Mouse (Mus musculus) kidney, embryonic 14.5 days (tissue): ENCODE data around the gene Amotl1. TPM values are rescaled to one million over a fixed set of nuclear protein-coding genes. Genes with fewer than 3 reads are reported as not detected.
"Not testable (repeated sequence)": the region's sequence is repeated elsewhere in the genome, so short reads cannot be mapped to it uniquely, and the experiment has no call there.

Source experiments
- ATAC-seq: fragments of 200-750 bp; cut with Nextera tagmentation; 2 replicates; pipeline ENCODE4 v1.8.0; 2017; ENCODE audit warnings: moderate number of reproducible peaks, mild to moderate bottlenecking, moderate TSS enrichment, moderate library complexity; ENCODE audit not compliant: low FRiP score, low TSS enrichment
- H3K27ac ChIP-seq: fragments of 300-500 bp; sonication (generic); 2 replicates; pipeline ENCODE4 v1.5.1; 2014; ENCODE audit warnings: low read depth, mild to moderate bottlenecking, low read length, moderate library complexity, mixed read lengths
- H3K27me3 ChIP-seq: fragments of 300-500 bp; sonication (generic); 2 replicates; pipeline ENCODE4 v1.6.1; 2014; ENCODE audit warnings: mild to moderate bottlenecking, low read length; ENCODE audit not compliant: control insufficient read depth, insufficient read depth
- H3K36me3 ChIP-seq: fragments of 300-500 bp; sonication (generic); 2 replicates; pipeline ENCODE4 v1.6.1; 2014; ENCODE audit warnings: low read length, mixed read lengths; ENCODE audit not compliant: control insufficient read depth, insufficient read depth
- H3K4me1 ChIP-seq: fragments of 300-500 bp; sonication (generic); 2 replicates; pipeline ENCODE4 v1.6.1; 2014; ENCODE audit warnings: low read length, mixed read lengths; ENCODE audit not compliant: control insufficient read depth, insufficient read depth
- H3K4me2 ChIP-seq: fragments of 300-500 bp; sonication (generic); replicated peaks from 2 replicates; pipeline ENCODE4 v1.6.1; 2014; ENCODE audit warnings: low read depth, mild to moderate bottlenecking, low read length
- H3K4me3 ChIP-seq: fragments of 300-500 bp; sonication (generic); 2 replicates; pipeline ENCODE4 v1.5.1; 2014; ENCODE audit warnings: mild to moderate bottlenecking, low read length
- H3K9ac ChIP-seq: fragments of 300-500 bp; sonication (generic); 2 replicates; pipeline ENCODE4 v1.6.1; 2014; ENCODE audit warnings: low read depth, mild to moderate bottlenecking, low read length, moderate library complexity
- H3K9me3 ChIP-seq: fragments of 300-500 bp; sonication (generic); 2 replicates; pipeline ENCODE4 v1.6.1; 2016; ENCODE audit warnings: low read length; ENCODE audit not compliant: control insufficient read depth
- WGBS: fragments of 180-500 bp; shearing (Covaris S2); extraction: QIAGEN DNeasy Blood & Tissue Kit; methylation state at CpG from one replicate; pipeline ENCODE4 v1.1.7; 2014; 5-methylcytosine and 5-hydroxymethylcytosine counted together
- polyA plus RNA-seq: library from polyadenylated mRNA; unstranded; fragments of >200 nt; fragmentation: Nextera tagmentation; extraction: Ambion mirVana; gene quantifications from 2 replicates; pipeline ENCODE4 v1.2.1, GENCODE M21; 2014

The Amotl1 gene
- 19.1 and 32.9 TPM in 2 replicates for polyA plus RNA-seq

- H3K27ac ChIP-seq, result no peak within 1 kb of the TSS
- H3K4me1 ChIP-seq, result peaks cover 30% of the 10 kb centered on the region
- ATAC-seq, result no peak
- no peaks in the 10 kb centered on the region for H3K9me3 ChIP-seq
- H3K9ac ChIP-seq, result no peak within 1 kb of the TSS
- H3K36me3 ChIP-seq, result no peaks in the 10 kb centered on the region
- H3K4me2 ChIP-seq, result no peak within 1 kb of the TSS
- no peaks in the 10 kb centered on the region for H3K27me3 ChIP-seq
- 50% methylated on average over 4 of the region's 4 CpGs for WGBS
- no peak within 1 kb of the TSS for H3K4me3 ChIP-seq
These were observed at the start of gene Amotl1 for GRCm38 (mm10) chr9:14644956-14645355. Amotl1 (minus strand) TSS chr9:14645056.

GRCm38 (mm10) chr9:14689376-14690108 is 44.7 kb upstream of the Amotl1 start:
- H3K9me3 ChIP-seq, result no peaks in the 10 kb centered on the region
- no peak overlapping the region for H3K4me2 ChIP-seq
- H3K9ac ChIP-seq, result no peak overlapping the region
- H3K27me3 ChIP-seq, result no peaks in the 10 kb centered on the region
- H3K4me3 ChIP-seq, result no peak overlapping the region
- 70% methylated on average over 12 of the region's 12 CpGs for WGBS
- H3K27ac ChIP-seq, result no peak overlapping the region
- no peaks in the 10 kb centered on the region for H3K36me3 ChIP-seq
- ATAC-seq, result no peak
- no peaks in the 10 kb centered on the region for H3K4me1 ChIP-seq

GRCm38 (mm10) chr9:14684363-14684762 is 39.5 kb upstream of the Amotl1 start:
- Histone ChIP-seq H3K27ac (no peak overlapping the region), H3K4me2 (no peak overlapping the region), H3K27me3 (no peaks in the 10 kb centered on the region), H3K9ac (no peak overlapping the region), H3K4me3 (no peak overlapping the region), H3K36me3 (no peaks in the 10 kb centered on the region), H3K4me1 (no peaks in the 10 kb centered on the region), H3K9me3 (no peaks in the 10 kb centered on the region)
- WGBS, result 53% methylated on average over 4 of the region's 4 CpGs
- no peak for ATAC-seq

- no peak overlapping the region for H3K4me2 ChIP-seq
- H3K36me3 ChIP-seq, result no peaks in the 10 kb centered on the region
- no peaks in the 10 kb centered on the region for H3K27me3 ChIP-seq
- H3K4me1 ChIP-seq, result no peaks in the 10 kb centered on the region
- no peak overlapping the region for H3K4me3 ChIP-seq
- no peak for ATAC-seq
- no peaks in the 10 kb centered on the region for H3K9me3 ChIP-seq
- no peak overlapping the region for H3K27ac ChIP-seq
- H3K9ac ChIP-seq, result no peak overlapping the region
These were observed 37.9 kb upstream of the Amotl1 start for GRCm38 (mm10) chr9:14682741-14683140.

GRCm38 (mm10) chr9:14680584-14680983 is 35.7 kb upstream of the Amotl1 start:
- H3K27ac ChIP-seq, result no peak overlapping the region
- no peak for ATAC-seq
- H3K9me3 ChIP-seq, result no peaks in the 10 kb centered on the region
- 48% methylated on average over 2 of the region's 2 CpGs for WGBS
- H3K36me3 ChIP-seq, result no peaks in the 10 kb centered on the region
- H3K4me2 ChIP-seq, result no peak overlapping the region
- no peaks in the 10 kb centered on the region for H3K4me1 ChIP-seq
- no peak overlapping the region for H3K4me3 ChIP-seq
- no peak overlapping the region for H3K9ac ChIP-seq
- H3K27me3 ChIP-seq, result no peaks in the 10 kb centered on the region

GRCm38 (mm10) chr9:14675707-14676691 is 31.1 kb upstream of the Amotl1 start:
- Histone ChIP-seq H3K27me3 (no peaks in the 10 kb centered on the region), H3K36me3 (no peaks in the 10 kb centered on the region), H3K27ac (no peak overlapping the region), H3K9ac (no peak overlapping the region), H3K4me2 (no peak overlapping the region), H3K4me1 (no peaks in the 10 kb centered on the region), H3K9me3 (no peaks in the 10 kb centered on the region), H3K4me3 (no peak overlapping the region)
- ATAC-seq, result peak; percentile 28; the same call in 1 of the 2 replicates
- WGBS, result 70% methylated on average over 9 of the region's 9 CpGs

- Histone ChIP-seq H3K4me3 (no peak overlapping the region), H3K4me2 (no peak overlapping the region), H3K27me3 (no peaks in the 10 kb centered on the region), H3K9me3 (no peaks in the 10 kb centered on the region), H3K27ac (no peak overlapping the region), H3K4me1 (no peaks in the 10 kb centered on the region), H3K9ac (no peak overlapping the region), H3K36me3 (no peaks in the 10 kb centered on the region)
- WGBS, result 88% methylated on average over 8 of the region's 8 CpGs
- ATAC-seq, result no peak
These were observed 29.6 kb upstream of the Amotl1 start for GRCm38 (mm10) chr9:14674506-14674905.

- no peaks in the 10 kb centered on the region for H3K36me3 ChIP-seq
- H3K9ac ChIP-seq, result no peak overlapping the region
- H3K27me3 ChIP-seq, result no peaks in the 10 kb centered on the region
- ATAC-seq, result no peak
- no peaks in the 10 kb centered on the region for H3K4me1 ChIP-seq
- H3K9me3 ChIP-seq, result no peaks in the 10 kb centered on the region
- no peak overlapping the region for H3K27ac ChIP-seq
- H3K4me3 ChIP-seq, result no peak overlapping the region
- H3K4me2 ChIP-seq, result no peak overlapping the region
- WGBS, result 94% methylated on average over 4 of the region's 4 CpGs
These were observed 28.3 kb upstream of the Amotl1 start for GRCm38 (mm10) chr9:14673109-14673508.

GRCm38 (mm10) chr9:14671965-14672364 is 27.1 kb upstream of the Amotl1 start:
- H3K4me3 ChIP-seq, H3K36me3 ChIP-seq, H3K27ac ChIP-seq, H3K4me1 ChIP-seq, ATAC-seq, H3K9ac ChIP-seq, H3K9me3 ChIP-seq, H3K4me2 ChIP-seq, H3K27me3 ChIP-seq: not testable (repeated sequence)
- WGBS, result 44% methylated on average over 5 of the region's 5 CpGs
